Mouse (Mus musculus) testis, adult 2 months (tissue): Measurements from ENCODE around the gene Rnf168.

Experiments used
- CTCF ChIP-seq: fragments of 200-500 bp; IDR thresholded peaks from 2 replicates; pipeline ENCODE4 v1.5.1; 2012; ENCODE audit warnings: low read depth, mild to moderate bottlenecking, inconsistent platforms, low read length, moderate library complexity; ENCODE audit not compliant: control insufficient read depth, insufficient read depth, insufficient replicate concordance
- POLR2A ChIP-seq: fragments of 200-500 bp; IDR thresholded peaks from 2 replicates; pipeline ENCODE4 v1.6.1; 2012; ENCODE audit warnings: low read depth, mild to moderate bottlenecking, inconsistent platforms, low read length, moderate library complexity; ENCODE audit not compliant: control insufficient read depth

DNA sequence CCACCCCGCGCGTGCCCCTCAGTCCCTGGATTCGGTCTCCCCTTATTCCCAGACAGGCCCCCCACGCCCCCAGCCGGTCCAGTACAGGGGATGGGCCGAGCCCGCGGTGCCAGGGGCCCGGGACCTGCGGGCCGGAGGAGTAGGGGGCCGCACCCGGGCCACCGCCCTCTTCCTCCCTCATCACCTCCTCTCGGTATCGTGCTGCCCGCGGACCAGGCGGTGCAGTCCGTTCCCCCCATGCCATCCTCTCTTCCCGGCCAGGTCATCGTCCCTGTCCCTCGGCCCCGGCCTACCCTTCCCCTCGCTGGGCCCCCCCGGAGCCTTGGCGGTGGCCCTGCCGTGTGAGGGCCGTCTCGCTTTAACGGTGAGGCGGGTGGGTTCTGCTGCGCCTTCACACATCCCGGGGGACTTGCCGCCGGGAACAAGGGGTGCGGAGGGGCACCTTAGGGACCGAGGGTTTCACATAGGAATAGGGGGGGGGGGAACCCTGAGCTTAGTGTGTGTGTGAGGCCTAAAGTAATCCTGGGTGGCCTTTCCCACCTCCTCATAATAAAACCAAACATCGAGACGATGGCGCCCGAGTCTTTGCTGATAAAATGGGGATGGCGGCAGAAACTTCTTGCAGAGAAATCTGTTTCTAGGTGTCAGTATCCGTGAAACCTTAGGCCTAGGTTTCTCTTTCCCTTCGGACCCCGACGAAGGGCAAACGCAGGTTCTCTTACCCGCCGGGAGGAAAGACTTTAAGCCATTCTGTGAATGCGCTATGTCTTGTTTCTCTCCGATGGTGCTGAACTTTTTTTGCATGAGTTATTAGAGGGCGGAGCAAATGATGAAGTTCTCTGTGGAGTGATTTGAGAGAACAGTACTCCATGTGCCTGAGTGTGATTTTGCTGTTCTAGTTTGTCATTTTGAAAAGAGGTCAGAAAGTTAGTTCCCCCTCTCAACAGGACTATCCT, 55.6 kb downstream of the Rnf168 start:
- TF ChIP-seq CTCF = no peak
- TF ChIP-seq POLR2A = no peak
